1 mouse cellular context compared by ENCODE assay signal in the genomic region with DNA sequence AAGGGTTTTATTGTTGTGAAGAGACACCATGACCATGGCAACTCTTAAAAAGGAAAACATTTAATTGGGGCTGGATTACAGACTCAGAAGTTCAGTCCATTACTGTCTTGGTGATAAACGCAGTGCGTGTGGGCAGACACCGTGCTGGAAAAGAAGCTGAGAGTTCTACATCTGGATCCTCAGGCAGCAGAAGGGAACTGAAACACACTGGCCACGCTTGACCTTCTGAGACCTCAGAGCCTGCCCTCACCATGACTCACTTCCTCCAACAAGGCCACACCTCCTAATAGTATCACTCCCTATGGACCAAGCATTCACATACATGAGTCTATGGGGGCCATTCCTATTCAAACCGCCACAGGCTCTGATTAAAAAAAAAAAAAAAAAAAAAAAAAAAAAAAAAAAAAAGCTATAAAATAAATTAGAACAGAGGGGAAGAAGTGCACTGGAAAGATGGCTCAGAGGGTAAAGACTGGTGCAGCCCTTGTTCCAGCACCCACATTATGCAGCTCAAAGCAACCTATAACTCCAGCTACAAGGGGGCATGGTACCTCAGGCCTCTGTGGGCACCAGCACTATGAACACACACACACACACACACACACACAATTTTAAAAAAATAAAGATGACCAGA.
TF ChIP-seq lines count a peak whose summit lies in the region.

No protein-coding gene starts in this region.

TF ChIP-seq in CH12.LX, 34 proteins besides CTCF, POLR2A, EP300 and RAD21 (continued from another document):
- peak; percentile 94 for TF ChIP-seq JUND (conservative IDR thresholded peaks at IDR 0.05; ENCODE audit: low read depth, low read length)
- TF ChIP-seq SMC3 (IDR thresholded peaks at IDR 0.05; ENCODE audit: low read depth, low read length): peak; percentile 30
- no peak for TF ChIP-seq PAX5 (IDR thresholded peaks at IDR 0.05; ENCODE audit: low read length)
- no peak for TF ChIP-seq POLR2AphosphoS2 (IDR thresholded peaks at IDR 0.05; ENCODE audit: low read depth, low read length)
- TF ChIP-seq MXI1 (IDR thresholded peaks at IDR 0.05; ENCODE audit: low read depth, low read length): peak; percentile 77
- TF ChIP-seq NRF1 (IDR thresholded peaks at IDR 0.05; ENCODE audit: low read depth, low read length): no peak
- no peak for TF ChIP-seq CHD1 (IDR thresholded peaks at IDR 0.05; ENCODE audit: low read depth, low read length)
- TF ChIP-seq IRF4 (IDR thresholded peaks at IDR 0.05; ENCODE audit: low read depth, low read length): peak; percentile 99
- peak; percentile 66; the same call in 1 of the 2 replicates for TF ChIP-seq MAFK (IDR thresholded peaks at IDR 0.05; ENCODE audit: insufficient replicate concordance, low read length)
- TF ChIP-seq GABPA (IDR thresholded peaks at IDR 0.05; ENCODE audit: insufficient replicate concordance, low read depth, low read length): no peak
- no peak for TF ChIP-seq ZC3H11A (IDR thresholded peaks at IDR 0.05; ENCODE audit: low read depth, low read length)
- TF ChIP-seq UBTF (IDR thresholded peaks at IDR 0.05; ENCODE audit: low read depth, low read length): no peak
- TF ChIP-seq MEF2A (IDR thresholded peaks at IDR 0.05; ENCODE audit: borderline replicate concordance, low read depth, low read length): peak; percentile 89
- TF ChIP-seq TBP (conservative IDR thresholded peaks at IDR 0.05; ENCODE audit: low read depth, low read length): peak; percentile 89
- TF ChIP-seq HCFC1 (IDR thresholded peaks at IDR 0.05; ENCODE audit: low read depth, low read length): peak; percentile 57
- peak; percentile 53 for TF ChIP-seq MAZ (IDR thresholded peaks at IDR 0.05; ENCODE audit: low read depth, low read length)
- no peak for TF ChIP-seq E2F4 (IDR thresholded peaks at IDR 0.05; ENCODE audit: insufficient replicate concordance, low read depth, low read length)
- peak; percentile 92 for TF ChIP-seq ETS1 (conservative IDR thresholded peaks at IDR 0.05; ENCODE audit: low read depth, low read length)
- peak; percentile 89 for TF ChIP-seq SIN3A (IDR thresholded peaks at IDR 0.05; ENCODE audit: low read length)
- TF ChIP-seq JUN (IDR thresholded peaks at IDR 0.05; ENCODE audit: insufficient read depth, low read depth, low read length): peak; percentile 91
- TF ChIP-seq CHD2 (IDR thresholded peaks at IDR 0.05; ENCODE audit: low read length): peak; percentile 56; the same call in 1 of the 2 replicates
- peak; percentile 91 for TF ChIP-seq BHLHE40 (IDR thresholded peaks at IDR 0.05; ENCODE audit: low read depth, low read length)
- peak; percentile 64; the same call in 1 of the 2 replicates for TF ChIP-seq ELF1 (IDR thresholded peaks at IDR 0.05; ENCODE audit: low read depth, low read length)
- TF ChIP-seq NELFE (IDR thresholded peaks at IDR 0.05; ENCODE audit: low read depth, low read length): peak; percentile 49
- TF ChIP-seq USF1 (IDR thresholded peaks at IDR 0.05; ENCODE audit: low read depth, low read length): no peak
- TF ChIP-seq MYC (IDR thresholded peaks at IDR 0.05; ENCODE audit: low read depth, low read length): peak; percentile 94
- peak; percentile 84 for TF ChIP-seq MAX (IDR thresholded peaks at IDR 0.05; ENCODE audit: low read length)
- TF ChIP-seq ZKSCAN1 (IDR thresholded peaks at IDR 0.05; ENCODE audit: borderline replicate concordance, low read depth, low read length): no peak
- 0 out of 2 replicates have a peak, but pooled peaks have one; percentile 50 for TF ChIP-seq ZMIZ1 (IDR thresholded peaks at IDR 0.05; ENCODE audit: low read depth, low read length)
- TF ChIP-seq TCF12 (IDR thresholded peaks at IDR 0.05; ENCODE audit: low read depth, low read length): peak; percentile 93
- peak; percentile 92; the same call in 1 of the 2 replicates for TF ChIP-seq RCOR1 (conservative IDR thresholded peaks at IDR 0.05; ENCODE audit: low read depth, low read length)
- no peak for TF ChIP-seq USF2 (conservative IDR thresholded peaks at IDR 0.05; ENCODE audit: low read depth, low read length)
- 0 out of 2 replicates have a peak, but pooled peaks have one; percentile 45 for TF ChIP-seq KAT2A (IDR thresholded peaks at IDR 0.05; ENCODE audit: insufficient replicate concordance, low read length)
